Mouse (Mus musculus) stomach, embryonic 14.5 days (tissue): ENCODE measurements at regions not wholly inside any gene's neighbourhood (a gene's known extent, or its start where the extent isn't known, plus 50 kb on each side); places are given as distances from the start of the nearest gene placed in this dataset.
"Not testable (repeated sequence)": the region's sequence is repeated elsewhere in the genome, so short reads cannot be mapped to it uniquely, and the experiment has no call there.

ENCODE experiments used
- ATAC-seq: fragments of 200-750 bp; cut with Nextera tagmentation; 2 replicates; pipeline ENCODE4 v1.8.0; 2017; ENCODE audit warnings: low read depth, moderate TSS enrichment; ENCODE audit not compliant: insufficient number of reproducible peaks, insufficient read depth, low FRiP score
- H3K27ac ChIP-seq: fragments of 300-500 bp; sonication (generic); 2 replicates; pipeline ENCODE4 v1.5.1; 2014; ENCODE audit warnings: mild to moderate bottlenecking, low read length, moderate library complexity, mixed read lengths
- H3K27me3 ChIP-seq: fragments of 300-500 bp; sonication (generic); 2 replicates; pipeline ENCODE4 v1.6.1; 2014; ENCODE audit warnings: low read length, control low read depth, mixed read lengths; ENCODE audit not compliant: control insufficient read depth, insufficient read depth
- H3K36me3 ChIP-seq: fragments of 300-500 bp; sonication (generic); 2 replicates; pipeline ENCODE4 v1.6.1; 2014; ENCODE audit warnings: mild to moderate bottlenecking, control low read depth, low read length, moderate library complexity, mixed read lengths; ENCODE audit not compliant: control insufficient read depth, insufficient read depth
- H3K4me1 ChIP-seq: fragments of 300-500 bp; sonication (generic); 2 replicates; pipeline ENCODE4 v1.6.1; 2014; ENCODE audit warnings: low read length, control low read depth, mixed read lengths; ENCODE audit not compliant: control insufficient read depth, insufficient read depth
- H3K4me2 ChIP-seq: fragments of 300-500 bp; sonication (generic); replicated peaks from 2 replicates; pipeline ENCODE4 v1.6.1; 2014; ENCODE audit warnings: low read depth, low read length, control low read depth
- H3K4me3 ChIP-seq: fragments of 300-500 bp; sonication (generic); 2 replicates; pipeline ENCODE4 v1.5.1; 2014; ENCODE audit warnings: low read depth, low read length, control low read depth
- H3K9ac ChIP-seq: fragments of 300-500 bp; sonication (generic); replicated peaks from 2 replicates; pipeline ENCODE4 v1.6.1; 2014; ENCODE audit warnings: low read depth, mild to moderate bottlenecking, control low read depth, low read length, moderate library complexity, mixed read lengths
- H3K9me3 ChIP-seq: fragments of 300-500 bp; sonication (generic); 2 replicates; pipeline ENCODE4 v1.6.1; 2016; ENCODE audit warnings: low read depth, low read length, control low read depth; ENCODE audit not compliant: control insufficient read depth
- WGBS: fragments of 180-500 bp; shearing (Covaris S2); extraction: QIAGEN DNeasy Blood & Tissue Kit; methylation state at CpG from one replicate; pipeline ENCODE4 v1.1.7; 2014; 5-methylcytosine and 5-hydroxymethylcytosine counted together

- H3K4me3 ChIP-seq = no peak overlapping the region
- H3K27me3 ChIP-seq = no peaks in the 10 kb centered on the region
- ATAC-seq = no peak
- H3K4me1 ChIP-seq = no peaks in the 10 kb centered on the region
- no peak overlapping the region for H3K9ac ChIP-seq
- WGBS = 80% methylated on average over 5 of the region's 5 CpGs
- no peak overlapping the region for H3K27ac ChIP-seq
- no peaks in the 10 kb centered on the region for H3K36me3 ChIP-seq
- no peak overlapping the region for H3K4me2 ChIP-seq
- H3K9me3 ChIP-seq = no peaks in the 10 kb centered on the region
These were observed 169.6 kb upstream of the Peli2 start for GRCm38 (mm10) chr14:47951041-47951440.

- H3K27me3 ChIP-seq = no peaks in the 10 kb centered on the region
- no peak overlapping the region for H3K4me3 ChIP-seq
- H3K9ac ChIP-seq = no peak overlapping the region
- H3K9me3 ChIP-seq = no peaks in the 10 kb centered on the region
- H3K27ac ChIP-seq = no peak overlapping the region
- ATAC-seq = no peak
- no peaks in the 10 kb centered on the region for H3K36me3 ChIP-seq
- 72% methylated on average over 9 of the region's 9 CpGs for WGBS
- H3K4me2 ChIP-seq = no peak overlapping the region
- no peaks in the 10 kb centered on the region for H3K4me1 ChIP-seq
These were observed 162.5 kb upstream of the Peli2 start for GRCm38 (mm10) chr14:47958171-47958570.

DNA sequence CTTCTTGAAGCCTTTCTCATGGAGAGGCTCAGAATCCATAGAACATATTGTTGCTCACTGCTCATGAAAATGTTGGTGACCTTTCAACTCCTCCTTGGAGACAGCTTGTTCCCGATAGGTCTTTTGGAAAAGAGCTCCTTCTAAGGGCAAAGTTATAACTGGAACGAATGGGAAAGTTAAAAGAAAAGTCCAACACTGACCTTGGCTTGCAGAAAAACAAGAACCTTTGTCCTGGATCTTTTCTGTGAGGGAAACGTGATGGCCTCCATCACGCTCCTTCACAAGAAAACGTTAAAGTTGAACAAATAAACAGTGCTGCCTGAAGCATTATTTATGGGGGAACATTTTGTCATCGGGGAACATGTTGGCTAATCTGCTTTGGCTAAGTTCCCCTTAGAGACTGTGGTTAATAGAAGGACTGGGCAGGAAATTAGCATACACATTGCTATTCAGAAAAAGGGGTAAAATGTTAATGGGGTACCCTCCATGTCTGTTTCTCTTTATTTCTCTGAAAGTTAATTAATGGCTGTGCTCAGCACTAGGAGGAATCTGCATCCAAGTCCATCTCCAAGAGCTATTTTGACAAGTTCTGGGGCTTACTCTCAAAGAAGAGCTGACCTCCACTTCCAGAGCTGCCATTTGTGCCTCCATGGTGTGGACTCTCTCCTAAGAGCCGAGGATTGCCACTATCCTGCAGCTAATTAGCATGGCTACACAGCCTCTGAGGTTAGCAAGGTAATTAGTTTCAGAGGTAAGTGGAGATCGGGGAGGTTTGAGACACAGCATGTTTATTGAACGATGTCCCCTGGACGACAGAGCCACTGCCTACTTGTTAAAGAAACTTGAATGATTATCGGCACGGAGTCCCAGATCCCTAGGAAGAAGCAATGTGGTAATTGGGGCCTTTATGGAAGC is 161.0 kb upstream of the Peli2 start:
- no peak overlapping the region for H3K9ac ChIP-seq
- no peaks in the 10 kb centered on the region for H3K4me1 ChIP-seq
- no peaks in the 10 kb centered on the region for H3K36me3 ChIP-seq
- no peak overlapping the region for H3K4me3 ChIP-seq
- H3K27ac ChIP-seq = no peak overlapping the region
- H3K4me2 ChIP-seq = no peak overlapping the region
- 57% methylated on average over 12 of the region's 12 CpGs for WGBS
- H3K9me3 ChIP-seq = no peaks in the 10 kb centered on the region
- ATAC-seq = no peak
- no peaks in the 10 kb centered on the region for H3K27me3 ChIP-seq

GRCm38 (mm10) chr14:47964806-47965205 is 155.8 kb upstream of the Peli2 start:
- not testable (repeated sequence) for H3K27me3 ChIP-seq, ATAC-seq, H3K4me3 ChIP-seq, H3K27ac ChIP-seq, H3K4me2 ChIP-seq, H3K4me1 ChIP-seq, H3K36me3 ChIP-seq, H3K9me3 ChIP-seq, H3K9ac ChIP-seq
- 83% methylated on average over 4 of the region's 4 CpGs for WGBS

GRCm38 (mm10) chr14:47969871-47970270 is 150.8 kb upstream of the Peli2 start:
- H3K27ac ChIP-seq = no peak overlapping the region
- no peak for ATAC-seq

DNA sequence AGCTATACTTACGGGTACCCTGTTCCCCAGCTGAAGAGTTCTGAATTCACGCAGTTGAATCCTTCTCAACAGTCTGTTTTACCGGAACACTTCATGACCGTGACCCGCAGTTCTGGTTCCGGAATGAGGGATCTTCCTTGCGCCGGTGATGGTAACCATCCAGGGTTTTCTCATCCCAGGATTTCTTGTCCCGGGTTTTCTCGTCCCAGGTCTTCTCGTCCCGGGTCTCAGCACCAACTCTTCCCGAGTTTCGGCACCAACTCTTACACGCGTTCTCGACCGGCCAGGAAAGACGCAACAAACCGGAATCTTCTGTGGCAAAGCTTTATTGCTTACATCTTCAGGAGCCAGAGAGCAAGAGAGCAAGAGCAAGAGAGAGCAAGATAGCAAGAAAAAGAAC is 147.5 kb upstream of the Peli2 start:
- H3K27ac ChIP-seq, ATAC-seq, H3K4me1 ChIP-seq, H3K4me2 ChIP-seq, H3K36me3 ChIP-seq, H3K27me3 ChIP-seq, H3K4me3 ChIP-seq, H3K9me3 ChIP-seq, H3K9ac ChIP-seq: not testable (repeated sequence)
- WGBS = 96% methylated on average over 20 of the region's 20 CpGs

More at GRCm38 (mm10) chr14:47969871-47970270, 150.8 kb upstream of the Peli2 start:
- Histone ChIP-seq H3K27me3 (no peaks in the 10 kb centered on the region), H3K4me1 (no peaks in the 10 kb centered on the region), H3K9ac (no peak overlapping the region), H3K9me3 (no peaks in the 10 kb centered on the region), H3K4me3 (no peak overlapping the region), H3K4me2 (no peak overlapping the region), H3K36me3 (no peaks in the 10 kb centered on the region)
- WGBS = 51% methylated on average over 1 of the region's 1 CpGs

- Histone ChIP-seq H3K36me3 (no peaks in the 10 kb centered on the region), H3K27me3 (no peaks in the 10 kb centered on the region), H3K4me3 (no peak overlapping the region), H3K4me2 (no peak overlapping the region), H3K9ac (no peak overlapping the region), H3K4me1 (0 out of 2 replicates have a peak, but pooled peaks cover 4% of the 10 kb centered on the region), H3K9me3 (no peaks in the 10 kb centered on the region), H3K27ac (no peak overlapping the region)
- no peak for ATAC-seq
- 73% methylated on average over 3 of the region's 3 CpGs for WGBS
These were observed 137.5 kb upstream of the Peli2 start for GRCm38 (mm10) chr14:47982993-47983740.

GRCm38 (mm10) chr14:47986483-47986882 is 134.1 kb upstream of the Peli2 start:
- Histone ChIP-seq H3K27me3 (no peaks in the 10 kb centered on the region), H3K4me2 (no peak overlapping the region), H3K36me3 (no peaks in the 10 kb centered on the region), H3K4me1 (0 out of 2 replicates have a peak, but pooled peaks cover 4% of the 10 kb centered on the region), H3K9me3 (no peaks in the 10 kb centered on the region), H3K4me3 (no peak overlapping the region), H3K27ac (no peak overlapping the region), H3K9ac (no peak overlapping the region)
- ATAC-seq = no peak
- 17% methylated on average over 3 of the region's 3 CpGs for WGBS
